Mouse (Mus musculus) Muller cell, postnatal 12 days (primary cell): ENCODE results near the gene Fgfr2.

Source experiments
- DNase-seq: peaks from one replicate; pipeline ENCODE4 v3.0.0-alpha.2; 2015; ENCODE audit errors: inconsistent ontology term

Fgfr2 gene

GRCm38 (mm10) chr7:130859926-130860325 is 2263.2 kb downstream of the Fgfr2 start:
- DNase-seq, result no peak

GRCm38 (mm10) chr7:130857973-130858372 is 2265.2 kb downstream of the Fgfr2 start:
- DNase-seq, result no peak

- DNase-seq, result peak; percentile 95
Observed at GRCm38 (mm10) chr7:130855681-130856080, 2267.5 kb downstream of the Fgfr2 start.

GRCm38 (mm10) chr7:130854684-130855292 is 2268.4 kb downstream of the Fgfr2 start:
- no peak for DNase-seq

GRCm38 (mm10) chr7:130847164-130847718 is 2275.9 kb downstream of the Fgfr2 start:
- no peak for DNase-seq

GRCm38 (mm10) chr7:130839380-130840100 is 2283.6 kb downstream of the Fgfr2 start:
- no peak for DNase-seq

- peak; percentile 70 for DNase-seq
Observed at GRCm38 (mm10) chr7:130838658-130839025, 2284.5 kb downstream of the Fgfr2 start.

GRCm38 (mm10) chr7:130837941-130838657 is 2285.1 kb downstream of the Fgfr2 start:
- peak; percentile 95 for DNase-seq

GRCm38 (mm10) chr7:130836066-130836465 is 2287.1 kb downstream of the Fgfr2 start:
- DNase-seq, result no peak

GRCm38 (mm10) chr7:130834958-130835861 is 2287.9 kb downstream of the Fgfr2 start:
- DNase-seq, result peak; percentile 83

- peak; percentile 91 for DNase-seq
Observed at GRCm38 (mm10) chr7:130834299-130834698, 2288.9 kb downstream of the Fgfr2 start.

GRCm38 (mm10) chr7:130831586-130831985 is 2291.6 kb downstream of the Fgfr2 start:
- DNase-seq, result no peak

- DNase-seq, result no peak
Observed at GRCm38 (mm10) chr7:130828475-130828874, 2294.7 kb downstream of the Fgfr2 start.

GRCm38 (mm10) chr7:130827844-130828403 is 2295.2 kb downstream of the Fgfr2 start:
- no peak for DNase-seq

- DNase-seq, result peak; percentile 60
Observed at GRCm38 (mm10) chr7:130827431-130827830, 2295.7 kb downstream of the Fgfr2 start.

GRCm38 (mm10) chr7:130826343-130826742 is 2296.8 kb downstream of the Fgfr2 start:
- no peak for DNase-seq

- no peak for DNase-seq
Observed at GRCm38 (mm10) chr7:130823992-130824391, 2299.2 kb downstream of the Fgfr2 start.

- DNase-seq, result peak; percentile 59
Observed at GRCm38 (mm10) chr7:130819624-130820023, 2303.5 kb downstream of the Fgfr2 start.

GRCm38 (mm10) chr7:130818813-130819212 is 2304.3 kb downstream of the Fgfr2 start:
- peak; percentile 48 for DNase-seq

- DNase-seq, result no peak
Observed at GRCm38 (mm10) chr7:130816243-130816642, 2306.9 kb downstream of the Fgfr2 start.

- DNase-seq, result no peak
Observed at GRCm38 (mm10) chr7:130815601-130816000, 2307.5 kb downstream of the Fgfr2 start.
